Mouse (Mus musculus): Measurements from ENCODE around the gene Sfxn5. TPM values are rescaled to one million over a fixed set of nuclear protein-coding genes. Genes with fewer than 3 reads are reported as not detected.
A peak's percentile ranks its signal among the peaks of the same experiment; 100 is the strongest.

Sfxn5 gene
- total RNA-seq, 2 experiments from 2014 or later: 63.9 to 69.7 TPM

- intact Hi-C loops (cut with DNase I): no loop called here
Observed at GRCm38 (mm10) chr6:85237595-85238337, 95.5 kb downstream of the Sfxn5 start.

GRCm38 (mm10) chr6:85237001-85237400 is 96.2 kb downstream of the Sfxn5 start:
- intact Hi-C loops (cut with DNase I): no loop called here
- DNase-seq: peak; percentile 23

More at GRCm38 (mm10) chr6:85237595-85238337, 95.5 kb downstream of the Sfxn5 start:
- DNase-seq: no peak

GRCm38 (mm10) chr6:85234796-85235195 is 98.4 kb downstream of the Sfxn5 start:
- DNase-seq: no peak
- intact Hi-C loops (cut with DNase I): no loop called here

GRCm38 (mm10) chr6:85232836-85233623 is 100.2 kb downstream of the Sfxn5 start:
- intact Hi-C loops (cut with DNase I): no loop called here
- DNase-seq: no peak

GRCm38 (mm10) chr6:85232045-85232444 is 101.2 kb downstream of the Sfxn5 start:
- DNase-seq: no peak
- intact Hi-C loops (cut with DNase I): no loop called here

- intact Hi-C loops (cut with DNase I): no loop called here
- DNase-seq: no peak
Observed at GRCm38 (mm10) chr6:85231469-85231868, 101.8 kb downstream of the Sfxn5 start.

GRCm38 (mm10) chr6:85230762-85231161 is 102.5 kb downstream of the Sfxn5 start:
- DNase-seq: no peak
- intact Hi-C loops (cut with DNase I): no loop called here

- intact Hi-C loops (cut with DNase I): no loop called here
Observed at GRCm38 (mm10) chr6:85227520-85227919, 105.7 kb downstream of the Sfxn5 start.

GRCm38 (mm10) chr6:85226570-85226969 is 106.7 kb downstream of the Sfxn5 start:
- intact Hi-C loops (cut with DNase I): no loop called here
- DNase-seq: no peak

More at GRCm38 (mm10) chr6:85227520-85227919, 105.7 kb downstream of the Sfxn5 start:
- DNase-seq: no peak

GRCm38 (mm10) chr6:85224442-85224891 is 108.8 kb downstream of the Sfxn5 start:
- intact Hi-C loops (cut with DNase I): no loop called here
- no peak for DNase-seq

GRCm38 (mm10) chr6:85223498-85224150 is 109.6 kb downstream of the Sfxn5 start:
- intact Hi-C loops (cut with DNase I): no loop called here
- DNase-seq: no peak

GRCm38 (mm10) chr6:85222551-85222950 is 110.7 kb downstream of the Sfxn5 start:
- DNase-seq: no peak
- intact Hi-C loops (cut with DNase I): no loop called here

GRCm38 (mm10) chr6:85220917-85221316 is 112.3 kb downstream of the Sfxn5 start:
- intact Hi-C loops (cut with DNase I): no loop called here
- DNase-seq: no peak

GRCm38 (mm10) chr6:85219706-85220105 is 113.5 kb downstream of the Sfxn5 start:
- intact Hi-C loops (cut with DNase I): no loop called here
- DNase-seq: no peak

GRCm38 (mm10) chr6:85218684-85219445 is 114.4 kb downstream of the Sfxn5 start:
- intact Hi-C loops (cut with DNase I): no loop called here
- no peak for DNase-seq

- intact Hi-C loops (cut with DNase I): no loop called here
- DNase-seq: no peak
Observed at GRCm38 (mm10) chr6:85218251-85218650, 115.0 kb downstream of the Sfxn5 start.

- no peak for DNase-seq
- intact Hi-C loops (cut with DNase I): no loop called here
Observed at GRCm38 (mm10) chr6:85210686-85211085, 122.5 kb downstream of the Sfxn5 start.

GRCm38 (mm10) chr6:85209226-85209967 is 123.8 kb downstream of the Sfxn5 start:
- intact Hi-C loops (cut with DNase I): no loop called here
- no peak for DNase-seq

- no peak for DNase-seq
- intact Hi-C loops (cut with DNase I): no loop called here
Observed at GRCm38 (mm10) chr6:85207345-85207744, 125.9 kb downstream of the Sfxn5 start.

- intact Hi-C loops (cut with DNase I): no loop called here
- DNase-seq: no peak
Observed at GRCm38 (mm10) chr6:85206939-85207285, 126.3 kb downstream of the Sfxn5 start.

Measured in left cerebral cortex, postnatal 4 days (tissue).